Mouse (Mus musculus) G1E-ER4 (cell line): ENCODE data around the gene Olfr1245. TPM values are rescaled to one million over a fixed set of nuclear protein-coding genes. Genes with fewer than 3 reads are reported as not detected.
"Not testable (repeated sequence)": the region's sequence is repeated elsewhere in the genome, so short reads cannot be mapped to it uniquely, and the experiment has no call there.

Experiments used
- GATA1 ChIP-seq: IDR thresholded peaks from one replicate; pipeline ENCODE4 v1.8.0; 2012; ENCODE audit warnings: low read length, inconsistent platforms
- polyA plus RNA-seq: library from polyadenylated mRNA; stranded (reverse); fragments of >175 nt; gene quantifications from 2 replicates; pipeline ENCODE4 v1.2.3, GENCODE M21; 2012

Gene Olfr1245
- not detected in 2 replicates for polyA plus RNA-seq

GRCm38 (mm10) chr2:89578347-89578746, at the start of gene Olfr1245:
TSS of gene Olfr1245 (minus strand) at chr2:89578447.
- no peak for TF ChIP-seq GATA1

GRCm38 (mm10) chr2:89618145-89618544, 39.9 kb upstream of the Olfr1245 start, which contains the start of gene Olfr1248:
TSS of gene Olfr1248 (minus strand) at chr2:89618245.
- TF ChIP-seq GATA1: not testable (repeated sequence)

- no peak for TF ChIP-seq GATA1
Measured at GRCm38 (mm10) chr2:89614030-89614429, 35.8 kb upstream of the Olfr1245 start, which contains the start of gene Olfr1247. TSS of gene Olfr1247 (minus strand) at chr2:89614130.

- no peak for TF ChIP-seq GATA1
Measured at GRCm38 (mm10) chr2:89593057-89593456, 14.8 kb upstream of the Olfr1245 start, which contains the start of gene Olfr1246. TSS of gene Olfr1246 (minus strand) at chr2:89593157.

- TF ChIP-seq GATA1: no peak
Measured at GRCm38 (mm10) chr2:89544516-89544915, 33.7 kb downstream of the Olfr1245 start.

GRCm38 (mm10) chr2:89539923-89540322, 38.3 kb downstream of the Olfr1245 start:
- TF ChIP-seq GATA1: no peak

- no peak for TF ChIP-seq GATA1
Measured at GRCm38 (mm10) chr2:89531387-89531786, 46.9 kb downstream of the Olfr1245 start, which contains the start of gene Olfr1243. TSS of gene Olfr1243 (minus strand) at chr2:89531487.

Other genes with a start within 250 kb of the Olfr1245 start
- not detected in 2 replicates for gene Olfr1232, start 248.8 kb downstream of the Olfr1245 start, polyA plus RNA-seq
- not detected in 2 replicates for gene Olfr1233, start 236.0 kb downstream of the Olfr1245 start, polyA plus RNA-seq
- gene Olfr1234, start 213.6 kb downstream of the Olfr1245 start, polyA plus RNA-seq: not detected in 2 replicates
- gene Olfr1238, start 168.8 kb downstream of the Olfr1245 start, polyA plus RNA-seq: not detected in 2 replicates
- gene Olfr1239, start 158.0 kb downstream of the Olfr1245 start, polyA plus RNA-seq: not detected in 2 replicates
- not detected in 2 replicates for gene Olfr1240, start 135.4 kb downstream of the Olfr1245 start, polyA plus RNA-seq
- gene Olfr1241, start 91.3 kb downstream of the Olfr1245 start, polyA plus RNA-seq: not detected in 2 replicates
- not detected in 2 replicates for gene Olfr1242, start 80.1 kb downstream of the Olfr1245 start, polyA plus RNA-seq
- not detected in 2 replicates for gene Olfr1243, start 47.0 kb downstream of the Olfr1245 start, polyA plus RNA-seq
- not detected in 2 replicates for gene Olfr1246, start 14.7 kb upstream of the Olfr1245 start, polyA plus RNA-seq
- gene Olfr1247, start 35.7 kb upstream of the Olfr1245 start, polyA plus RNA-seq: not detected in 2 replicates
- not detected in 2 replicates for gene Olfr1248, start 39.8 kb upstream of the Olfr1245 start, polyA plus RNA-seq
- not detected in 2 replicates for gene Olfr1249, start 56.5 kb upstream of the Olfr1245 start, polyA plus RNA-seq
- gene Olfr1250, start 83.0 kb upstream of the Olfr1245 start, polyA plus RNA-seq: not detected in 2 replicates
- gene Olfr1251, start 93.5 kb upstream of the Olfr1245 start, polyA plus RNA-seq: not detected in 2 replicates
- not detected in 2 replicates for gene Olfr1252, start 146.6 kb upstream of the Olfr1245 start, polyA plus RNA-seq
- gene Olfr1253, start 178.6 kb upstream of the Olfr1245 start, polyA plus RNA-seq: not detected in 2 replicates
- gene Olfr1254, start 215.2 kb upstream of the Olfr1245 start, polyA plus RNA-seq: not detected in 2 replicates
- gene Olfr1255, start 233.6 kb upstream of the Olfr1245 start, polyA plus RNA-seq: not detected in 2 replicates